Mouse (Mus musculus) megakaryocyte-erythroid progenitor cell, adult 5 weeks (primary cell): Measurements from ENCODE around the gene Ribc2. TPM values are rescaled to one million over a fixed set of nuclear protein-coding genes. Genes with fewer than 3 reads are reported as not detected.

ENCODE experiments used
- polyA plus RNA-seq: library from polyadenylated mRNA; stranded (reverse); fragments of >175 nt; gene quantifications from 2 replicates; pipeline ENCODE4 v1.2.3, GENCODE M21; 2012

Gene Ribc2
- not detected in 2 replicates for polyA plus RNA-seq

DNA sequence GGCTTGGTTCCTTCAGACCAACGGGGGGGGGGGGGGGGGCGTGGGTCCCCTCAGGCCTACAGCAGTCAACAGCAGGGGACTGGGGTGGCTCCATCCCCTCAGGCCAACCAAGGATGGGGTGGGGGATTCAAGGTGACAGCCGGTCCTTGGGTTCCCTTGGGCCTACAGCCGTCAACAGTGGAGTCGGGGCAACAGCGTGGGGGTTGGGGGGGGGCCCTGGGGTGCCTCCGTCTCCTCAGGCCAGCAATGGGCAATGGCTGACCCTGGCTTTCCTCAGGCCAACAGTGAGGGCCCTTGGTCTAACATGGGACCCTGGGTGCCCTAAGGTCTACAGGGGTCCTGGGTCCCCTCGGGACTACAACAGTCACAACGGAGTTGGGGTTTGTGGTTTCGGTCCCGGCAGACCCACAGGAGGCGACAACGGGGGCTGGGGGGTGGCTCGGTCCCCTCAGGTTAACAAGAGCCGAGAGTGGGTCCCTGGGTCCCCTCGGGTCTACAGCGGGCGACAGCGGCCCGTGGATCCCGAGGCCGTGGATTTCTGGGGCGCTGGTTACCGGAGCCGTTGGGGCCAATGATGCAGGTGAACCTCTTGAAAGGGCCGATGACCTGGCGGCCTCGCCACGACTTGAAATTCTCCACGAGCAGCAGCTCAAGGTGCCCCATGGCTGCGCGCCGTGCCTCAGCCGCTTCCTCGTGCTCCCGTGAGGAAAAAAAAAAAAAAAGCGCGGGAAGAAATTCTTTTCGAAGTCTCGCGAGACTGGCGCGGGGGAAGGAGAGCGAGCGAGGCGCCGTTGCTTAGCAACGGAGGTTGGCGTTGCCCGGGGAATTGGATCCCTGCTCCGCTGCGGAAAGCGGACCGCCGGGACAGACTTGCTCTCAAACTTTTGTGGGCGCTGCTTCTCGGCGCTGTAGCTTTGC lies at the start of gene Ribc2, which contains the start of gene Smc1b:
Gene Ribc2 (plus strand): TSS at position 804 of the 918 bp plus-strand sequence.
Gene Smc1b (minus strand): TSS at position 690 of the 918 bp plus-strand sequence.

Other genes with a start within 250 kb of the Ribc2 start
- gene Gm29666, start 212.0 kb upstream of the Ribc2 start, polyA plus RNA-seq: 0.02 and 0.03 TPM in 2 replicates
- 18.2 and 19.1 TPM in 2 replicates for gene Nup50, start 208.7 kb upstream of the Ribc2 start, polyA plus RNA-seq
- gene 5031439G07Rik, start 143.5 kb upstream of the Ribc2 start, polyA plus RNA-seq: 41.5 and 46.0 TPM in 2 replicates
- not detected in 2 replicates for gene Upk3a, start 114.9 kb upstream of the Ribc2 start, polyA plus RNA-seq
- 4.5 and 5.6 TPM in 2 replicates for gene Fam118a, start 103.1 kb upstream of the Ribc2 start, polyA plus RNA-seq
- 0.01 TPM in 1 of 2 replicates, not detected in the other for gene Smc1b, start 114 bp upstream of the Ribc2 start, polyA plus RNA-seq
- gene Fbln1, start 73.9 kb downstream of the Ribc2 start, polyA plus RNA-seq: 0.31 and 0.42 TPM in 2 replicates
- 92.5 and 104 TPM in 2 replicates for gene Atxn10, start 204.2 kb downstream of the Ribc2 start, polyA plus RNA-seq